Mouse (Mus musculus): ENCODE data around the gene Pald1.

Pald1 gene

DNA sequence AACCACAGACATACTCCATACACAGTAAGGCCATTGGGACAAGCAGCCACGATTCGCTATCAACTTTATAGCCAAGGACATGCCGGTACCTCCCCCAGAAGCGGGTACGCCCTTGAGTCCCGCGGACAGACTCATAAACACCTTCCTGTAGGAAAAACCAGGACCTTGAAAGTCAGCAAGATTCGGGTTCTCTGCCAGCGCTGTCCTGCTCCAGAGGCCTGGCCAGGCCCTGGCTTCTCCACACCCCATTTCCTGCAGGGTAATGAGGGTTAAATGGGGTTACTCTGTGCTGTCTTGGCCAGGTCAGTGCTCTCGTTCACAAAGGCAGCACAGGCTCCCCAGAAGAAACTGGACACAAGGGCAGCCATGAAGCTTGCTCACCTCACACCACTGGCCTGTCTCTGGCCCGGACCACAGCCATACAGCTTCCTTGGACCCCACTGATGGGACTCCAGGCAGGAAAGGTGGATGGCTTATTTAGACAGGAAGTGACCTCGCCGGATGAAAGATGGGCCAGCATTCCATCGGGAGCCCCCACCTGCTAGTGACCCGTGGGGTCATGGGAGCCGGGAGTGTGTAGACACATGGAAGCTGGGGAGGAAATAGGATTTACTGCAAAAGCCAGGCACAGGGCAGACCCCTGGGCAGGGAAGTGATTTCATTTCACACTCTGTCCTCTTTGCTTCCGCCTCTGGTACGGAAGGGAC, 12.9 kb downstream of the Pald1 start:
- peak; percentile 36 for DNase-seq (ENCODE audit: low spot score)

DNA sequence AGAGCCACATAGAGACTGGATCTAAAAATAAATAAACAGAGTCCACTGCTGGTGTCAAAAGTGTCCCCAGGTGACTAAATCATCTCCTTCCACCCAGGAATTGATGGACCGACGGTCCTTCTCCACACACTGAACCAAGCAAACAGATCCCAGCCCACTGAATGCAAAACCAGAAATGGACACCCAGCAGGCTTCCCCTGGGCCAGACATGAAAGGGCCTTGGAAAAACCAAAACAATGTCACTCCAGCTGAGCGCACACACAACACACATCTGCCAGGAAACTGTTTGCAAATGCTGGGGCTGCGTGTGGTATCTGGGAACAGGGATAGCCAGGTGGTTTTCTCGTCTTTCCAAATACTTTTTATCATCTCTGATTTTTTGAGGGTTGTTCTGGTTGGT, 13.6 kb downstream of the Pald1 start:
- no peak for DNase-seq (ENCODE audit: low spot score)

DNA sequence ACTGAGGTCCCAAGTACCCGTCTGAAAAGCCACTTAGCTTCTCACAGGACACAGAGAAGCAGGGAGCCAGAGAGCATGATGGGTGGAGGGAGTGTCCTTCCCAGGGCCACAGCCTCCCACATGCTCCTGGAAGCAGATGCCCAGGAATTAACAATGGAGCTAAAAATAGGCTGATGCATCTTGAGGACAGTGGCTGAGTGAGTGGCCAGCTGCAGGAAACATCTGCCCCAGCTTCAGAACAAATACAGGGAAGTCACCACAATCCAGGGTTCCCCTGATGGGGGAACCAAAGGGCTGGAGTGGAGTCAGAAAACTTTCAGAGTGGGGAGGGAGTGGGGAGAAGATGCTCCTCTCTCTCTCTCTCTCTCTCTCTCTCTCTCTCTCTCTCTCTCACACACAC, 17.4 kb downstream of the Pald1 start:
- no peak for DNase-seq (ENCODE audit: low spot score)

DNA sequence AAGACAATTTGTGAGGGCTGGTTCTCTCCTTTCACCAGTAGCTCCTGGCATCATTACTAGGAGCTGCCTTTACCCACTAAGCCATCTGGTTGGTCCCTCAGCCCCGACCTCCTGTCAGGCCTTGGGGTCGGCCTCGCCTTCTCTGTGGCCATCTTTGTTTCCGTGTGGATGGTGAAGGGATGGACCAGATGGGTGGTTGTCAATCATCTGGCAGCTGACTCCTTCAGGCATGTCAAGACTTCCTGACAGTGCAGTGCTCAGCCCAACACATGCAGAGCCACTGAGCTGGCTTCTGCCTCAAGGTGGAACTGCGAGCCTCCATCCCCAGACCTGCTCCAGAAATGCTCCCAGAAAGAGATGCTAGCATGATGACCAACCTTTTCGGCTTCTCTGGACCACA, 18.9 kb downstream of the Pald1 start:
- DNase-seq (ENCODE audit: low spot score): no peak

DNA sequence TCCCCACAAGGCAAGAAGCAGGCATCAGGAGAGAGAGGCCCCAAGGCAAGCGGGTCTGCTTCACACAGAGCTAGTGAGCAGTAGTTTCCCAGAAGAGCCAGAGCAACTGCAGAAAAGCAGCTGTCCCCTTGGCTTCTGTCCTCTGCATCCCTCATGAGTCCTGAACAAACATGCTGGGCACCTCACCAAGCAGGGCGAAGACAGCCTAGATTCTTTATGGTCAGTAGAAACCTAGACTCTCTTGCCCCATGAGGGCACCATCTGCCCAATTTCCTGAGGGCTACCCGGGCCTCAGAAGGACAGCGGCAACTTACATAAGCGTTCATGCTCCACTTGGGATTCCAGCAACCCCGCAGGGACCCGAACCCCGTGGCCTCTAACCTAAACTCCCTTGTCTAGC, 20.3 kb downstream of the Pald1 start:
- DNase-seq (ENCODE audit: low spot score): no peak

DNA sequence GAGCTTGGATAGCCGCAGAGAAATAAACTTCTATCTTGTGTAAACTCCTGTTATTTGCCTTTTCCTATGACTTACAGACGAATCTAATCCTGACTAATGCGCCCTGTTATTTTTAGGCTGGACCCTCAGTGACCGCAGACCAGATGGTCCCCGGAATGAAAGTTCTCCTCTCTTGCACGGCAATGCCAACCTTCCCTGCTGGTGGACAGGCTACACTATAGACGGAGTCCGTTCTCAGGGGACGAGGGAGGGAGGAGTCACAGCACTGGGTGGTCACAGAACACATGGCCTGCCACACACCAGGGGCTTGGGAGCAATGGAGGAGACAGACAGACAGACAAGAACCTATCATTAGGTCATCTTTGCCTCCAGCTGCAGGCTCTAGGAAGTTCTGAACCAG, 20.8 kb downstream of the Pald1 start:
- no peak for DNase-seq (ENCODE audit: low spot score)

DNA sequence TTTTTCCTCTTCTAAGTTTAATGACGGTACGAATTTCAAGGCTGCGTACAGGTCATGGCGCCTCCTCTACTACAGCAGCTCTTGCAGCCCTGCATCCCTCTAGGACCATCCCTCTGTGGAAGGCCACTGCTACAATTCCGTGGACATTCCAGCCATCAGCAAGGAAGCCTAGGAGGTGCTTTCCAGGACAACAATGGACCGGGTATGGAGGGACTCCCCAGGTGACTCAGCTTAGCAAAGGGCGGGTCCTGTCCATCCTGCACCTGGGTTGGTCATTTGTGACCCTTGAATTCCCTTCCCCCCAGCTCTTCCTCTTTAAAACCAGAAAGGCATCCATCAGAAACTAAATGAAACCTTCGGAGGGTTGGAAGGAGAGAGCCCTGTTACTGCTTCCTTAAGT, 22.7 kb downstream of the Pald1 start:
- DNase-seq (ENCODE audit: low spot score): no peak

DNA sequence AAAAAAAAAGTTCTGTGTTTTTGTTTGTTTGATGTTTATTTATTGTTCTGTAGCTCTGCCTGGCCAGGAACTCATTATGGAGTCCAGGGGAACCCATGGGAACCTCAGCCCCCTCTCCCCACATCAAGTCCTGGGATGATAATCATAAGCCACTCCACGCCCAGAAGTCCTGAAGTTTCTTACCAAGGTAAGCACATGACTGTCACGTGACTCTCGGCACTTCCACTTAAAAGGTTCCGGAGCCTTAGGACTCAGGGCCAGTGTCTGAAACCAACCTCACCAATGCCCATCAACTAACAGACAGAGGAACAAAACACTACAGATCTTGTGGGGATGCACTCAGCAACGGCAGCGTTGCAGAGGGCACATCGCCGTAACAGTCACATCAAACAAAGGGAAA, 23.9 kb downstream of the Pald1 start:
- no peak for DNase-seq (ENCODE audit: low spot score)

DNA sequence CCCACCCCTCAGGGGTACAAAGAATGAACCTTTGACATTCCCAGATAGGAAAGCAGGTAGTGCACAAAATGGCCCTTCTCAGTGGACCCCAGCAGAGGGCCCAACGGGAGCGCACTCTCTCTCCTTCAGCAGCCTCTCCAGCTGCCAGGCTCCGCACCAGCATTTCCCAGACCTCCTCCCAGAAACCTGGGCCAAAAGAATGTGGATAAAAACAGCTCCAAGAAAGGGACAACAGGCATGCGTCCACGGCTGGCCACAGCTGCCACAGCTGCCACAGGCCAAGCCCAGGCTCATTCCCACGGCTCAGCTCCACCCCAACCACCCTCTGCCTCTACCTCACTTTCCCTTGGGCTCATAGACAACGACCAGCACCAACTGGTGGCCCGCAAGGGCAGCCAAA, 25.7 kb downstream of the Pald1 start:
- no peak for DNase-seq (ENCODE audit: low spot score)

DNA sequence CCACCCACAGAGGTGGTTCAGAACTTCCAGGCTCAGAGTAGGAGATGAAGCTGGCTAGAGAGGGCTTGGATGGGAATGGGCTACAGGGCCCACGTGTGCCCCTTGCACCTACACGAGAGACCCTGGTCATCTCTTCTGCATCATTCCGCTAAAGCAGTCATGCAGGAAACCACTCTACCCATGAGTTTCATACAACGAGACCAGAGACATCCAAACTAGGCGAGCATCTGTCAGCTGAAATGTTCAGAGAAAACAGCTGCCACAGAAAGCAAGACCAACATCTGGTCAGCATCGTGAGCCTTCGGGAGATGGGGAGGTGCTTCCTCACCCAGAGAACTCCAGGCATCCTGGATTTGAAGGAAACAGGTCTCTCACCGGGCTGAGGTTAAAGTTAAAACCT, 26.8 kb downstream of the Pald1 start:
- DNase-seq (ENCODE audit: low spot score): no peak

DNA sequence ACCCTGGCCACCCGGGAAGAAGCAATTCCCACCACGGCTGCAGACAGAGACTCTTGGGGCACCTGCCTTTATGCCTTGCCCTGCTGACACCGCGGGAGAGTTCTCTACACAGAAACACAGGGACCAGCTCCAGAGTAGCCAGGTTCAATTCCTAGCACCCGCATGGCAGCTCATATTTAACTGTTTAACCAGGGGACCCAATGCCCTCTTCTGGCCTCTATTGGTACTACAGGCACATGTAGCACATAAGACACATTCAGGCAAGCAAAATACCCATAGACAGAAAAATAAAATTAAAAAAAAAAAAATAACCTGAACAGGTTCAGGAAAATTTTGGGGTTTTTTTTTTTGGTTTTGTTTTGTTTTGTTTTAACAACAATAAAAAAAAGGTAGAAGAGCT, 27.2 kb downstream of the Pald1 start:
- no peak for DNase-seq (ENCODE audit: low spot score)

DNA sequence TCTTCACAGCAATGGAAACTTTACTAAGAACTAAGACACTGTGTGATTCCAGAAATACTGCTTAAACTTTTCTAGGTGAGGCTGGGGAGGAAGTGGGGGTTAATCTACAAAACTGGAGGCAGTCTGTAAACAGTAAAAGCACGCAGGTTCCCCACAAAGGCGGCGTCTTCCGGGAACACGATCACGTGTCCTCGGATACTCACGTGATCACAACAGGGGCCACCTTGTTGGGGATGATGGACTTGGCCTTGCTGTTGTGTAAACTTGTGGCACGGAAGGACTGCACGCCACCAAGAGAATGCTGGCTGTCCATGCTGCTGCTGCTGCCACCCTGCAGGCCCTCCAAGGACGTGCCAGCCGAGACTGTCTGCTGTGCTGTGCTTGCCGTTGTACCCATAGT, 27.7 kb downstream of the Pald1 start:
- DNase-seq (ENCODE audit: low spot score): no peak

DNA sequence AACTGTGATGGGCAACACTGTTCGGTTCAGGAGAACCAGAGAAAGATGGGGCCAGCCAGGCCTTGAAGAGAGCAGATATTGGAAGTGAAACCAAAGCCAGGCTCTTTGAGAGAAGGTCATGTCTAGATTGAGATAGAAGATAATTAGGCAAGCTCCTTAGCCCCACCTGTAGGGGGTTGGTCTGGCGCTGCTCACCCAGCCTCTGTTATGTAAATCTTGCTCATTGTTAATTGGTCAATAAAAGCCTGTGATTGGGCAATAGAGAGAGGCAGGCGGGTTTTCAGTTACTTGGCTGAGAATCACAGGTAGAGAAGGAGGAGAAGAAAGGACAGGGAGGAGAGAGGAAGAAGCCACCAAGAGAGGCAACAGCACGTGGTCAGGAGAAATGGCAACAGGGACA, 32.1 kb downstream of the Pald1 start:
- DNase-seq (ENCODE audit: low spot score): no peak

DNA sequence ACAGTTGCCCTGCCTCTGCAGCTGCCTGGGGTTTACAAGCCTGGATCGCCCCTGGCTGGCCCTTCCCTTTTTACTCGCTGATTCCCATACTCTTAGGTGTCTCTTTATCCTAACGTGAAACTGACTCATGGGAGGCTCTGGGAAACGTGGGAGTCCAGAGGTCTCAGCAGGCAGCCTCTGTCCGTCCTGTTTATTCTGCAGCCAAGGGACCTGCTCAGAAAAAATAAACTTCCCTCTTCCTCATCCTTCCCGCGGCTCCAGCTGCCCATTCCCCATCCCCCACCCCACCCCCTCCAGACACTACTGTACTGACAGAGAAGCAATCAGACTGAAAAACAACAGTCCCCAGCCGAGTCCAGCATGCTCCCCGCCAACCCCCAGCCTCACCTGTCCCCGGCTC, 37.0 kb downstream of the Pald1 start:
- DNase-seq (ENCODE audit: low spot score): peak; percentile 50

DNA sequence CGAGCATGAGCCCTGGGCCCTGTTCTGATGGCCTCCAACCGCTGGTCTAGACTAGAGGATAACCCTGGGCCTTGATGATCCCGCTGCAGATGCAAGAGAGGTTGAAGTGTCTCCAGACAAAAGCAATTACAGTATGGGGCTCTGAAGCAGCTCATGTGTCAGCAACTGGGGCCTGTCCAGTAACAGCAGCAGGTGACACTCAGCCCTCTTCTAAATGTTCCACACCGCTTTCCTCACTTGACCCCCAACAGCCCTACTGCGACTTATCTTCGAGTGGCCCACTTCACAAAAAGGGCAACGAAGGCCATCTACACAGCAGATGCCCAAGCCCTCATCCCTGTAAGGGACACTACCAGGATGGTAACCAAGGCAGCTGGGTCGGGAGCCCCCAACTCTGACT, 38.2 kb downstream of the Pald1 start:
- no peak for DNase-seq (ENCODE audit: low spot score)

DNA sequence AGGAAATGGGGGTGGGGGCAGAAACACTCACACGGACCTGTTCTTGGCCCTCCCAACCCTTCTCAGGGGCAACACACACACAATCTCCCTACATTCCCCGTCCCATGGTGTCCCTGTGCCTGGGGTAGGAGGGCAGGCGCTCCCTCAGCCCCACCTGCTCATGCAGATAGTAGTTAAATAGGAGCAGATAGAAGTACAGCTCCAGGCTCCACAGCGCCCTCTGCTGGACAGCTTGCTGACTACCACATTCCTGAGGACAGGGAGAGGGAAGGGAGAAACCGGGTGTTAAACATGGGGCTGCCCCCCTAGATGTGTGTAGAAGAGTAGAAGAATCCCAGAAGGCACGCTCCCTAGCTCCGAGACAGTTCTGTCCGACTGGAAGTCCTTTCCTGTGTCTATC, 39.4 kb downstream of the Pald1 start:
- DNase-seq (ENCODE audit: low spot score): no peak

DNA sequence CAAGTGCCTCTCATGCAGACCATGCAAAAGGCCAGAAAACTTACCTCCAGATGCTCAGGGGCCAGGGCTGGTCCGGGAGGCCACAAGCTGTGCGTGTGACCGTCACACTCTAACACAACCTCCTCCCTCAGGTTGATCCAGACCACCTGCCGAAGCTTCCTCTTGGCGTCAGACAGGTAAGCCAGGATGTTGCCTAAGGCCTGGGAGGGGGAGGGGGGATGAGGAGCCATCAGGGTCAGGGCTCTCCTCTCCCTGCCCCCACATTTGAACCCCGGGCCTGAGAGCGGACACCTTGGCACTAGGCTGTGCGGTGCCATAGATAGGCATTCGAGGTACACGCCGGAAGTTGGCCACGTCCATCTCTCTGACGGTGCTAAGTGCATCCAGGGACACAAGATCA, 40.6 kb downstream of the Pald1 start:
- no peak for DNase-seq (ENCODE audit: low spot score)

DNA sequence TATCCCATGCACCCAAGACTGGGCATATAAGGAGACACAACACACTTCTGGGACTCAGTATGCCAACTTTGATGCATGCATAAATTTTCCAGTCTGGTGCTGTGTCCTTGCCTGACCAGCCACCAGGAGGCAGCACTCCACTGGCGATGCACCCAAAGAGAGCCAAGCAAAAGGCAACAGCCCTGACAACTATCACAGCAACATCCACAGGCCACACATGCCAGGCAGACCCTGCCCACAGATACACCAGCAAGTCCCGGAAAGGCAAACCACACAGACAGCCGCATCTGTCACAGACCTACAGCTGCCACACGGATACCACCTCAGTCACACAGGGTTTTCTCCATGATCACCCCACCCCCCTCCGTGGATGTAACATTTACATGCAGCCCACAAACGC, 41.8 kb downstream of the Pald1 start:
- DNase-seq (ENCODE audit: low spot score): peak; percentile 51

DNA sequence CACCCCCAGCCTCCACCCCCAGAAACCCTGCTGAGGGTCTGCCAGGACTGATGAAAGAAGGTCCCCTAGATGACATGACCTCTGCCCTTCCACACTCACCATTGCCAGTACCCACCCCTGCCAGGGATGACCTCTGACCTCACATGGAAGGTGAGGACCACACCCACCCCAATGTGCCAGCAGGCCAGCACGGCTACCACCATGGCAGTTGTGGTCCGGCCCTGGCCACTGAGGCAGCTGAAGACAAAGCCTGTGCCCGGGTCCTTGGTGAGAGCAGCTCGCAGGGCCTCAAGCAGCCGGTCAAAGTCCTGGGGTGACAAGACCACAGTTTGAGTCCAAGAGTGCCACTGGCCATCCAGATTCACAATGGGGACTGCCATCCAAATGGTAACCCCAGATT, 42.3 kb downstream of the Pald1 start:
- no peak for DNase-seq (ENCODE audit: low spot score)

DNA sequence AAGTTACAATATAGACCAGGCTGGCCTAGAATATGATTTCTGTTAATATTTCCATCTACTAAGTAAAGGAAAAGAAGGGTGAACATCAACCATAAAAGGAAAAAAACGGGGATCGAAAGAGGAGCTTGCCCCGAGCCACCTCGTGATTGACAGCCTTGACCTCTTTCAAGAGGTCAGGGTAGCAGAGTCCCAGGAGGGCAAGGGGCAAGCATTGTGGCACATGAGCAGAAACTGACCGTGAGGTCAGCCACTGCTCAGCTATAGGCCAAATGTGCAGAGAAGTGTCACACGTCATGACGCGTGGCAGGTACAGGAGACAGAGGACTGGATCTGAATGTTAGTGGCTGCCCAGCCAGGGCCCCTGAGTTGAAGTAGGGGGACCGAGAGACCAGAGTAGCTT, 43.1 kb downstream of the Pald1 start:
- no peak for DNase-seq (ENCODE audit: low spot score)

DNA sequence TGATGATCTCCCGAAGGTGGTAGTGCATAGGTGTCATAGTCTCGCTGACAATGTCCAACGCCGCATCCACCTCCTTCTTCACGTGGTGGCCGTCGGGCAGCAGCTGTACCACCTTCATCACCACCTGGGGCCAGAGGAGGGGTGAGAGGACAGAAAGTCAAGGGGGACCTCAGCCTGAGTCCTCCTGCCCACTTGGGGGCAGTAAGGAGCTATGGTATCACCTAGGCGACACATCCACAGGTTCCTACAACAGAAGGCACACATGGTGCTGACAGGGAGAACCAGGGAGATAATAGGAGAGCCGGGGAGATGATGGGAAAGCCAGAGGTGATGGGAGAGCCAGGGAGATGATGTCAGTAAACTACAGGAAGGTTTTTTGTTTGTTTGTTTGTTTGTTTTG, 44.1 kb downstream of the Pald1 start:
- no peak for DNase-seq (ENCODE audit: low spot score)

DNA sequence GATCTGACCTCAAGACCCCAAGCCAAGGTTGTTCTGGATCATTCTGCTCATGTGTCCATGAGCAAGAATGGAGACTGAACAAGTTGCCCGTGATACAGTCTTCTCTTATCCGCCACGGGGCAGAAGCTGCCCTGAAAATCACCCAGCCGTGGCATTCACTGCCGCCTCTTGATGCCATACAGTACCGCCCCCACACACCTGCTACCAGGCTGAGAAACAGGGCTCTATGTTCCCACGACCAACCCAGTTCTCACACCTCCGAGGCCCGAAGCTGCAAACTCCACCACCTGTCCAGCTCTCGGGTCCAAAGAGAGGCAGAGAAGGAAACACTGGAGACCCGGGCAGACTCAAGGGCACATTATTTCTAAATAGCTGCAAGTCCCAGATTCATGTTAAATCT, 45.7 kb downstream of the Pald1 start:
- no peak for DNase-seq (ENCODE audit: low spot score)

DNA sequence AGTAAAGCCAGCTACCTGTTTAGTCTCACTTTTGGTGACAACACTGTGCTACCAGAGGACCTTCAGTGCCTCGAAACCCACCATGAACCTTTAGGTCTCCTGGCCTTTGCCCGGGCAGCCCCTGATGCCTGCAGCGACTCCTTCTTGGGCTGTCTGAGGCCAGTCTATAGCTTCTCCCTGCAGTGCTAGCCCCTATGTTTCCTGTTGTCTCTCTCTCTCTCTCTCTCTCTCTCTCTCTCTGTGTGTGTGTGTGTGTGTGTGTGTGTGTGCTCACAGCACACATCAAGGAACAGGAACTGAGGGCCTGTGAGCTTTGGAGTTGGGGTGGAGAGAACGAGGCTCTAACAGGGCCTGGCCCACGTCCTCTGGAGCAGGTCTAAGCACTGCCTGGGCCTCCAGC, 46.7 kb downstream of the Pald1 start:
- no peak for DNase-seq (ENCODE audit: low spot score)

DNA sequence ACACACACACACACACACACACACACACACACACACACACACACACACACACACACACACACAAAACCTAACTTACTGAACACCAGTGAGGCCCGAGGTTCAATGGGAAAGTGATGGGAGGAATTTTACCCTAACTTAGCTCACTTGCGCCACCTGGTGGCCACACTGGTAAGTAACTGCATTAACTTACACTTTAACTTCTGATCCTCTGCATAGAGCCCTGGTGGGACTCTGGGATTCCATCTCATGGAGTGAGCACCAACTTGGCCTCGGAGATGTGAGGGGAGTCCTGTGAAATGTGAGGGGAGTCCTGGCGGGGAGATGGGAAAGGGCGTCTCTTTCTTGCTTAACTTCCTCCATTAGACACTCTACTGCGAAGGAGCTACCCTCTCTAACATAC, 47.2 kb downstream of the Pald1 start:
- DNase-seq (ENCODE audit: low spot score): peak; percentile 61

DNA sequence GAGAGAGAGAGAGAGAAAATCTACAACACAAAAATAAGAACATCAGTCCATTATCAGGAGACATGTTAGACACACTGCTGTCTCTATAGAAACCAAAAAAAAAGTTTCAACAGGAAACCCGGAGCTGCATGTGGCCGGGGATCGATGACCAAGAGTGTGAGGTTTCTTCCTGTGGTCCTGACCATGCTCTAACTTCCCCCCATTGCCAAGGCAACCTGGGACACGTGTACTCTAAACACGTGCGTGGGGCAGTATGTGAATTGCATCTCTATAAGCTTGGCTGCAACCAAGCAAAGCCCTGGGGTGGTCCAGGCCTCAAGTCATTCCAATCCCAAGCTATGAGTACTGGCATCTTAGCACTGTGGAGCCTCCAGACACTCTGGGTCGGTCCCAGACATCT, 48.8 kb downstream of the Pald1 start:
- no peak for DNase-seq (ENCODE audit: low spot score)
